Mouse (Mus musculus): ENCODE measurements at regions not wholly inside any gene's neighbourhood (a gene's known extent, or its start where the extent isn't known, plus 50 kb on each side); places are given as distances from the start of the nearest gene placed in this dataset.
A peak's percentile ranks its signal among the peaks of the same experiment; 100 is the strongest.

- H3K4me3 ChIP-seq, result no peak overlapping the region
- no peak overlapping the region for H3K27ac ChIP-seq
- no peaks in the 10 kb centered on the region for H3K4me1 ChIP-seq (replicated peaks)
- no peaks in the 10 kb centered on the region for H3K27me3 ChIP-seq (ENCODE audit: insufficient read depth, poor library complexity, severe bottlenecking)
- peak; percentile 20 for DNase-seq (ENCODE audit: low spot score)
- no peaks in the 10 kb centered on the region for H3K36me3 ChIP-seq
- no peaks in the 10 kb centered on the region for H3K9me3 ChIP-seq
These were observed 288.8 kb downstream of the Dchs2 start for GRCm38 (mm10) chr3:83416536-83416935.

GRCm38 (mm10) chr3:83424267-83424666, 296.5 kb downstream of the Dchs2 start:
- H3K4me3 ChIP-seq, result no peak overlapping the region
- no peaks in the 10 kb centered on the region for H3K36me3 ChIP-seq
- H3K4me1 ChIP-seq (replicated peaks), result no peaks in the 10 kb centered on the region
- no peaks in the 10 kb centered on the region for H3K27me3 ChIP-seq (ENCODE audit: insufficient read depth, poor library complexity, severe bottlenecking)
- no peak for DNase-seq (ENCODE audit: low spot score)
- no peak overlapping the region for H3K27ac ChIP-seq
- WGBS, result 67% methylated on average over 7 of the region's 7 CpGs
- H3K9me3 ChIP-seq, result no peaks in the 10 kb centered on the region

GRCm38 (mm10) chr3:83429376-83429775, 301.6 kb downstream of the Dchs2 start:
- 92% methylated on average over 3 of the region's 3 CpGs for WGBS
- DNase-seq (ENCODE audit: low spot score), result no peak
- H3K36me3 ChIP-seq, result no peaks in the 10 kb centered on the region
- no peaks in the 10 kb centered on the region for H3K9me3 ChIP-seq
- H3K27me3 ChIP-seq (ENCODE audit: insufficient read depth, poor library complexity, severe bottlenecking), result no peaks in the 10 kb centered on the region
- no peak overlapping the region for H3K4me3 ChIP-seq
- no peak overlapping the region for H3K27ac ChIP-seq
- H3K4me1 ChIP-seq (replicated peaks), result no peaks in the 10 kb centered on the region

- H3K36me3 ChIP-seq, result no peaks in the 10 kb centered on the region
- H3K4me1 ChIP-seq (replicated peaks), result no peaks in the 10 kb centered on the region
- no peak for DNase-seq (ENCODE audit: low spot score)
- no peak overlapping the region for H3K4me3 ChIP-seq
- no peak overlapping the region for H3K27ac ChIP-seq
- H3K27me3 ChIP-seq (ENCODE audit: insufficient read depth, poor library complexity, severe bottlenecking), result no peaks in the 10 kb centered on the region
- H3K9me3 ChIP-seq, result no peaks in the 10 kb centered on the region
- 84% methylated on average over 7 of the region's 7 CpGs for WGBS
These were observed 318.5 kb downstream of the Dchs2 start for GRCm38 (mm10) chr3:83446154-83446667.

GRCm38 (mm10) chr3:83450662-83451061, 315.5 kb upstream of the Sfrp2 start:
- Histone ChIP-seq H3K4me3 (no peak overlapping the region), H3K4me1 (replicated peaks) (no peaks in the 10 kb centered on the region), H3K27ac (no peak overlapping the region), H3K36me3 (no peaks in the 10 kb centered on the region), H3K27me3 (ENCODE audit: insufficient read depth, poor library complexity, severe bottlenecking) (no peaks in the 10 kb centered on the region), H3K9me3 (no peaks in the 10 kb centered on the region)
- no peak for DNase-seq (ENCODE audit: low spot score)
- 89% methylated on average over 2 of the region's 2 CpGs for WGBS

- H3K36me3 ChIP-seq, result no peaks in the 10 kb centered on the region
- WGBS, result 92% methylated on average over 3 of the region's 3 CpGs
- H3K27ac ChIP-seq, result no peak overlapping the region
These were observed 314.8 kb upstream of the Sfrp2 start for GRCm38 (mm10) chr3:83451317-83451716.

GRCm38 (mm10) chr3:83453462-83453861, 312.7 kb upstream of the Sfrp2 start:
- Histone ChIP-seq H3K4me3 (no peak overlapping the region), H3K4me1 (replicated peaks) (no peaks in the 10 kb centered on the region), H3K36me3 (no peaks in the 10 kb centered on the region), H3K27me3 (ENCODE audit: insufficient read depth, poor library complexity, severe bottlenecking) (no peaks in the 10 kb centered on the region), H3K9me3 (no peaks in the 10 kb centered on the region), H3K27ac (no peak overlapping the region)
- DNase-seq (ENCODE audit: low spot score), result no peak
- 63% methylated on average over 2 of the region's 2 CpGs for WGBS

More at GRCm38 (mm10) chr3:83451317-83451716, 314.8 kb upstream of the Sfrp2 start:
- no peak for DNase-seq (ENCODE audit: low spot score)
- Histone ChIP-seq H3K4me1 (replicated peaks) (no peaks in the 10 kb centered on the region), H3K9me3 (no peaks in the 10 kb centered on the region), H3K27me3 (ENCODE audit: insufficient read depth, poor library complexity, severe bottlenecking) (no peaks in the 10 kb centered on the region), H3K4me3 (no peak overlapping the region)

GRCm38 (mm10) chr3:83458450-83458849, 307.7 kb upstream of the Sfrp2 start:
- Histone ChIP-seq H3K4me3 (no peak overlapping the region), H3K4me1 (replicated peaks) (no peaks in the 10 kb centered on the region), H3K27me3 (ENCODE audit: insufficient read depth, poor library complexity, severe bottlenecking) (no peaks in the 10 kb centered on the region), H3K9me3 (no peaks in the 10 kb centered on the region), H3K27ac (no peak overlapping the region), H3K36me3 (no peaks in the 10 kb centered on the region)
- WGBS, result 87% methylated on average over 1 of the region's 1 CpGs
- no peak for DNase-seq (ENCODE audit: low spot score)

GRCm38 (mm10) chr3:83479251-83479650, 286.9 kb upstream of the Sfrp2 start:
- no peak overlapping the region for H3K27ac ChIP-seq
- no peaks in the 10 kb centered on the region for H3K9me3 ChIP-seq
- DNase-seq (ENCODE audit: low spot score), result no peak
- 93% methylated on average over 3 of the region's 3 CpGs for WGBS
- no peak overlapping the region for H3K4me3 ChIP-seq
- no peaks in the 10 kb centered on the region for H3K27me3 ChIP-seq (ENCODE audit: insufficient read depth, poor library complexity, severe bottlenecking)
- H3K4me1 ChIP-seq (replicated peaks), result peaks cover 4% of the 10 kb centered on the region; the same call in 1 of the 2 replicates
- no peaks in the 10 kb centered on the region for H3K36me3 ChIP-seq

- no peaks in the 10 kb centered on the region for H3K36me3 ChIP-seq
- no peak for DNase-seq (ENCODE audit: low spot score)
- H3K27ac ChIP-seq, result no peak overlapping the region
- H3K27me3 ChIP-seq (ENCODE audit: insufficient read depth, poor library complexity, severe bottlenecking), result no peaks in the 10 kb centered on the region
- no peaks in the 10 kb centered on the region for H3K9me3 ChIP-seq
- 77% methylated on average over 1 of the region's 1 CpGs for WGBS
- H3K4me3 ChIP-seq, result no peak overlapping the region
- peaks cover 4% of the 10 kb centered on the region; the same call in 1 of the 2 replicates for H3K4me1 ChIP-seq (replicated peaks)
These were observed 285.9 kb upstream of the Sfrp2 start for GRCm38 (mm10) chr3:83480176-83480575.

- Histone ChIP-seq H3K27me3 (ENCODE audit: insufficient read depth, poor library complexity, severe bottlenecking) (no peaks in the 10 kb centered on the region), H3K36me3 (no peaks in the 10 kb centered on the region), H3K27ac (no peak overlapping the region), H3K4me3 (no peak overlapping the region), H3K9me3 (no peaks in the 10 kb centered on the region), H3K4me1 (replicated peaks) (no peaks in the 10 kb centered on the region; the same call in 1 of the 2 replicates)
- DNase-seq (ENCODE audit: low spot score), result no peak
- WGBS, result 90% methylated on average over 7 of the region's 7 CpGs
These were observed 279.9 kb upstream of the Sfrp2 start for GRCm38 (mm10) chr3:83486192-83486716.

GRCm38 (mm10) chr3:83495584-83495983, 270.5 kb upstream of the Sfrp2 start:
- H3K4me1 ChIP-seq (replicated peaks), result no peaks in the 10 kb centered on the region
- 18% methylated on average over 1 of the region's 1 CpGs for WGBS
- no peak overlapping the region for H3K4me3 ChIP-seq
- no peaks in the 10 kb centered on the region for H3K36me3 ChIP-seq
- no peak overlapping the region for H3K27ac ChIP-seq
- peak; percentile 21 for DNase-seq (ENCODE audit: low spot score)
- no peaks in the 10 kb centered on the region for H3K27me3 ChIP-seq (ENCODE audit: insufficient read depth, poor library complexity, severe bottlenecking)
- no peaks in the 10 kb centered on the region for H3K9me3 ChIP-seq

GRCm38 (mm10) chr3:83503901-83504300, 262.2 kb upstream of the Sfrp2 start:
- WGBS, result 14% methylated on average over 7 of the region's 7 CpGs
- no peak overlapping the region for H3K27ac ChIP-seq
- H3K9me3 ChIP-seq, result no peaks in the 10 kb centered on the region
- H3K36me3 ChIP-seq, result no peaks in the 10 kb centered on the region
- DNase-seq (ENCODE audit: low spot score), result peak; percentile 7
- no peak overlapping the region for H3K4me3 ChIP-seq
- peaks cover 5% of the 10 kb centered on the region for H3K4me1 ChIP-seq (replicated peaks)
- peaks cover 9% of the 10 kb centered on the region; the same call in 1 of the 2 replicates for H3K27me3 ChIP-seq (ENCODE audit: insufficient read depth, poor library complexity, severe bottlenecking)

- Histone ChIP-seq H3K4me3 (no peak overlapping the region), H3K27me3 (ENCODE audit: insufficient read depth, poor library complexity, severe bottlenecking) (no peaks in the 10 kb centered on the region), H3K36me3 (no peaks in the 10 kb centered on the region), H3K27ac (no peak overlapping the region), H3K4me1 (replicated peaks) (no peaks in the 10 kb centered on the region), H3K9me3 (no peaks in the 10 kb centered on the region)
- 71% methylated on average over 4 of the region's 4 CpGs for WGBS
- no peak for DNase-seq (ENCODE audit: low spot score)
These were observed 249.5 kb upstream of the Sfrp2 start for GRCm38 (mm10) chr3:83516614-83517013.

Data from hindbrain, embryonic 10.5 days (tissue).